Mouse (Mus musculus) spleen, embryonic (tissue): ENCODE data around the gene Mdk.

Source experiments
- CTCF ChIA-PET: fragments of 350-600 bp; sonication (Branson Sonifier 250); formaldehyde crosslinking; loops from one replicate; lab custom pipeline; 2022; lab: Charles Lee

The Mdk gene

DNA sequence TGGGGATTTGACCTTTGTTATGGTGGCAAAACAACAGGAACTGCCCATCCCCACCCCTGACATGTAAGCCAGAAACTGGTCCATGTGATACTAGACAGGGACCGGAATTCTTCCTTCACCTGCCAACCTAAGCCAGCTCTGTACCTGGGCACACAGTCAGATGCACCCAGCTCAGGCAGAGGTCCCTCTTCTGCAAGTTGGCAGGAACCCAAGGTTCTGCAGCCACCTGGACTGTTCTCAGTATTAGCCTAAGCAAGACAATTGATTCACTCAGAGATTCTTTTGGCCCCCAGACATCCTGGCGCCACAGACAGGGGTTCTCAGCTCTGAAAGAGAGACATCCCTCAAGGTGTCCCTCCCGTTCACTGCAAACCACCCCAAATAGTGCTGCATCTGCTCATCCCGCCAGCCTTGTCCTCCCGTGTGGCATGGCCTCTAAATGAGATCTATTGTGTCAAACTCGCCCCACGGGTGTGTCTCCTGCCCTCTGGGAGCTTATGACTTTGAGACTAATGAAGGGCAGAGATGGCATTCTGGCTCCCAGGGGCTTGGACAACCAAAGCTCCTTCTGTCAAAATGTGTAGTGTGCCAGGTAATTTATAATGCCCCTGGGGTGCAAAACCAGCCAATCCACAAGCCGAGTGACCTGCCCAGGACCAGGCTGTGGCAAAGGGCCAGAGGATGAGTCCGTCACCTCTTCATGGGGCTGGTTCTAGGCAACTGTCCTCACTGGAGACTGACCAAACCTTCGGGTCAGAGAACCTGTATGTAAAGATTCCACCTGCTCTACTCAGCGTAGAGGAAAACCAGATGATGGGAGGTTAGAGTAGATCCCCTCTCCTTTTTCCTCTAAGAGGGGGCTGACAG lies 27.7 kb upstream of the Mdk start:
- CTCF ChIA-PET: interaction anchor here (0.6 to 1.2 kb wide), 2 partner anchors 16 to 33 kb away, joined by 5 read pairs; partner anchors contain the start of gene Chrm4

DNA sequence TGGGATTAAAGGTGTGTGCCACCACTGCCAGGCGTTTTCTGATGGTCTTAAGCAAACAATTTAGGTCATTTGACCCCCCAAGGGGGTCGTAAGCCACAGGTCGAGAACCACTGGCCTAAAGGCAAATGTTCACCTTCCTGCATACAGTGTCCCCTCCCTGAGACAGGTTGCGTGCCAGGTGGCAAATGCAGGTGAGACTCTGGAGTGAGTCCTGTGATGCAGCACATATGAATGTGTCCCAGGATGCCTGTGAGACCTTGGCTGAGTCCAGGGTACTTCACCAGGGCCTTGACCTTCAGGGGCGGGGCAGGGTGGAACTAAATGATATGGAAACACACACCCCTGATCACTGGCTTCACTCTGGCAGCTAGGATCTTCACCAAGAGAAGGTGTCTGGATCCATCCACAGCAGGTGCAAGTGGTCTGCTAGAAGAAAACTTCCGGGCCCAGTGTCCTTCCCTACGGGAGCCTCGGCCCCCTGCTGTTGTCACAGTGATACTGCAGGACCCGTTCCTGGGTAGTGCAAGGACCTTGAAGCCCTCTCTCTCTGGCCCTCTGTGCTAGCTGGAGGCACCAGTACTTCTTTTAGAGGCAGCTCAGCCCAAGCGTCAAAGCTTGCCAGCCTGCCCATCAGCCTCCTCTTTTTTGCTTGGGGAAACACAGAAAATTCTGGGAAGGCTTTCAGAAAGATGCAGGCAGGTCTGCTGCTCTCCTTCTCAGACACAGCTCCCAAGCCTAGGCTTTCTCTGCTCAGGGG lies 26.8 kb upstream of the Mdk start:
- CTCF ChIA-PET: interaction anchor here (1.2 kb wide), 1 partner anchor 15 kb away, joined by 5 read pairs; no protein-coding TSS in a partner anchor

DNA sequence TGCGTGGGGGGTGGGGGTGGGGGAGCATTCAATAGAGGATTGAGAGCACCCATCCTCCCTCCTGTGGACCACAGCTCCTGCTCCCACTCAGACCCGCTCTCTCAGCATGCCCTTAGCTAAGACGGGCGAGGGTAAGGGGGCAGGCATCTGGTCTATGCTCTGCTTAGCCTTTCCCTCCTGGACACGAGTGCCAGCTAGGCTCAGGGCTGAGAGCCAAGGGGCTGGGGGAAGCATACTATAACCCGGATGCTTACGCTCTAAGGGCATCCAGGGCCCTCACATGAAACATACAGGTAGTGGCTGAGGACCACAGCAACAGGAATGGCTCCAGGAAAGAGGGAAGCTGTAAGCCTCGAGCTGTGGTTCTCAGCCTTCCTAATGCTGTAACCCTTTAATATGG lies 26.0 kb upstream of the Mdk start:
- CTCF ChIA-PET: interaction anchor here (0.7 kb wide), 1 partner anchor 30 kb away, joined by 3 read pairs; no protein-coding TSS in a partner anchor

DNA sequence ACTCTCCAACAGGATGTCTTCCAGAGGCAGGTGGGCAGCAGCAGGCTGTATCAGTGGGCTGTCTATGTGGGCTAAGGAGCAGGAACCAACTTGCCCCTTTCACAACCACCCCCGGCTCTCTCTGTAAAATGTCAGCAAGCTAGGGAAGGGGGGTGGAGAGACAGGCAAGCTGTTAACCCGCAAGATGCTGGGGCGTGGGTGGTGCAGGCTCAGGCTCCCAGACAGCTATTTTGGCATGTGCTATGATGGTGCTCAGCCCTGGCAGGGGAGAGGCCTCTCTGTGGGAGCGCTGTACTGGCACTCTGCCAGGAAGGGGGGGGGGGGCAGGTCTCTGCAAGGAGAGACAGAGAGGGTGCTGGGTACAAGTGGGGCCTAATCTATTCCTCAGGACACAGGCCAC lies 25.0 kb upstream of the Mdk start:
- CTCF ChIA-PET: no interaction called here

DNA sequence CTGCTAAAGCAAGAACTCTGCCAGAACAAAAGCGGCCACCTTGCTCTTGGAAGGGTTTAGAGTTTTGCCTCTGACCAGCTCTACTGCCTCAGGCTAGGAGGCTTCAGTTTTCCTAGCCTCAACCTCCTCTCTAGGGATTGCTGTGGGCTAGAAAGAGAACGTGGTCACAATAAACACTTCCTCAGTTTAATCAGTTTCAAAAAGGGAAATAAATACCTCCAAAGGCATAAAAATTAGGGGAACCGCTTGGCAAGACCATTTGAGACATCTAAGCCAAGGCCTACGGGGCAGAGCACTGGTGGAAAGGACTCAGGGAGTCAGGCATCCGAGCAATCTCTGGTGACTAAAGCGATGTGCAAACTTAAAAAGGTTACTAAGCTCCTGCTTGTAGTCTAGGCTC lies 23.8 kb upstream of the Mdk start:
- CTCF ChIA-PET: interaction anchor here (0.6 kb wide), 1 partner anchor 1120 kb away, joined by 3 read pairs; no protein-coding TSS in a partner anchor

DNA sequence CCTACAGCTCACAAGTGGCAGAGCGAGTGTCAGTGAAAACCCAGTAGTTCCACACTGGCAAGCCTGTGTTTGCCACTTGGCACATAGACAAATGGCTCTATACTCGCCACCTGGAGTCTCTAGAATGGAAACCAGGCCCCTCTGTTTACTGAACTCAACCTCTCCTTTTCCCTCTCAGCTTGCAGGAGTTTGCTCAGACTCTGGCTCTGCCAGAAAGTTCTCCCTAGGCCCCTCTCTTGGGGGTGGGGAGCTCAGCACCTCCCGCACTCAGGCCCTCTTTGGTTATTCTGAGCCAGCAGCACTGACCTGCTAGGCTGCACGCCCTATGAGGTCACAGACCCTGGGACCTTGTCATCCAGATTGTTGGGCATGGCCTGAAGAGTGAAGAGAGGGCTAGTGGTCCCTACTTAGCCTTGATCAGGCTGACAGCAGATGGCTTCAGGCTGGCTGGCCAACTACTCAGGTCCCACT lies 23.1 kb upstream of the Mdk start:
- CTCF ChIA-PET: interaction anchor here (1.5 kb wide), 1 partner anchor 11 kb away, joined by 4 read pairs; no protein-coding TSS in a partner anchor

DNA sequence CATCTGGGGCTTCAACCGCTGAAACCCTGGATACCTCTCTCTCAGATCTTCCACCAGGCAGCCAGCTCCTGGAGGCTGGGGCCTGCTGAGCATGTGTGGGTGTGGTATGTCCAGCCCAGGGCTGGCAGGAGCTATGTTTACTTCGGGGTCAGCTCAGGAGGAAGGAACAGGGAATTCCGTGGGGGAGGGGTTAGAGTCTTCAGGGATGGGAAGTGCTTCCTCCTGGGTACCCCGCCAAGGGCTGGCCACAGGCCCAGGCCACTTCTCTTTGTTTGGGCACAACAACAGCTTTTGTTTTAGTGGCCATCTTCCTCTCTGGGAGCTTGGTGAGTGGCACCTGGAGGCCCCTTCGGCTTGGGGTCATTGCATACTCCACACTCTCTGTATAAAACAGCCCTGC lies 21.7 kb upstream of the Mdk start:
- CTCF ChIA-PET: interaction anchor here (1.5 kb wide), 1 partner anchor 10 kb away, joined by 4 read pairs; no protein-coding TSS in a partner anchor

DNA sequence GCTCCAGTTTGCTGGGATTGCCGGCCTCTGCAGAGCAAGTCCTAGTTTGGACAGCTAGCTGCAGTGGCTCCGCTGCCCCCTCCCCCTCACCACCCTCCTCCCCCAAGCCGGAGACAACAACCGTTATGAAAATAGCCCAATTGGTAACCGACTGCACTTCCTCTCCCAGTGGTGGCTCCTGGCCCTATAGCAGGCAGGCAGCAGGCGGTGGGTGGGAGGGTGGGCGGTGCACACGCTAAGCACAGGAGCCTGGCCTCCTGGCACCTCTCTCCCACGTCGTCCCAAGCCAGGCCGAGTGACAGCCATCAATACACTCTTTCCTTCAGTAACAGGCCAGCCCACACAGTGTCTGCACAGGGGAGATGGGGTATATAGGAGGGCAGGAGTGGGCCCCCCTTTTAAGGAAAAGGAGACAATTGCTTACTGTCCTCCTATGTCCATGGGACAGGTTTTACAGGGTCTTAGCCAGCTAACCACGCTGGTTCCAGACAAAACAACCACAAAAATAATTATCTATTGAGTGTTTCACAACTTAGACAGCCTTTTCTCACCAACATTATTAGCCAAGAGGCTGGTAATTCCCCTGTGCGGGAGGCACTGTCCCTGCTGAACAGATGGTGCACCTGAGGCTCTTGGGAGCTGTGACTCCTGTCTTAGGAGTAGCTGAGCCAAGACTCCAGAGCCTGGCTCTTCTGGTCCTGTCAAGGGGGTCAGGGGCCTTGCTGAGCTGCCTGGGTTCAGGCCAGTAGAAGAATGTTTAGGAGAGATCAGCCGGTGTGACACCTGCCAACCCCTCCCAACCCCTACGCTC lies 18.4 kb upstream of the Mdk start:
- CTCF ChIA-PET: no interaction called here

DNA sequence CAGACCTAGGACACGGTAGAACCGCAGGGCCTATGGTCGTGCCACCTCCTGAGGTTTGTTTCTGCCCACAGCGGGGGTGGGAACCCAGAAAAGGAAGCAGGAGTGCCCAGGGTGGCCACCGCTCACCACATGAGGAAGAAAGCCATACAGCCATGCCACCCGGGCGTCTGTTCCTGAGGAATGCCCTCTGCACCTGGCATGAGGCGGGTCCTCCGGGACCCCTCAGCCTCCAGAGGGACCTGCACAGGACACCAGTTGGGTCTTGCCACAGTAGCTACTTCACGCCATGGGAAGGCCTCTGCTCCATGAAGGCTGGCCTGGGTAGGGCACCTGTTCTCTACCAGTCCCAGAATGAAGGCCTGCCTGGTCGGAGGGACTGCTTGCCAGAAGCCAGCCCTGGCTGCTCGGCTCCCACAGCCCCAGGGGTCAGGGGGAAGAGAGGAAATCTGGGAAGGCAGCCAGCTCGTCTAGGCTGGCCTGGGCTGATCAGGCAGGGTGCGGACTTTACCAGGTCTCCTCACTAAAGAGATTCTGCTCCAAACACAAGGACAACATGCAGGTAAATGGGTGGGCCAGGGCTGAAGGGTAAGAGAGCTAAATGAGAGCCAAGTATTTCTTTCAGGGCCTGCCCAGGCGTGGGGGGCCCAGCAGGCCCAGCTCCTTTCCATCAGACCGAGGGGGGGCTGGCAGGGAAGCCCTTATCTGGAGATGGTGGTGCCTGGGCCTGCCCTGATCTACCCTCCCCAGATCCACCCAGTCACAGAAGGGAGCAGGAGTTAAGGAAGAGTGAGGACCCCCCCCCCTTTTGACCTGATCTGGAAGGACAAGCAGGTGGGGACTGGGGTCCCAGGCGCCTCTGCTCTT lies 17.5 kb upstream of the Mdk start:
- CTCF ChIA-PET: interaction anchor here (0.5 kb wide), 1 partner anchor 17 kb away, joined by 5 read pairs; the partner anchor contains the start of gene Mdk

DNA sequence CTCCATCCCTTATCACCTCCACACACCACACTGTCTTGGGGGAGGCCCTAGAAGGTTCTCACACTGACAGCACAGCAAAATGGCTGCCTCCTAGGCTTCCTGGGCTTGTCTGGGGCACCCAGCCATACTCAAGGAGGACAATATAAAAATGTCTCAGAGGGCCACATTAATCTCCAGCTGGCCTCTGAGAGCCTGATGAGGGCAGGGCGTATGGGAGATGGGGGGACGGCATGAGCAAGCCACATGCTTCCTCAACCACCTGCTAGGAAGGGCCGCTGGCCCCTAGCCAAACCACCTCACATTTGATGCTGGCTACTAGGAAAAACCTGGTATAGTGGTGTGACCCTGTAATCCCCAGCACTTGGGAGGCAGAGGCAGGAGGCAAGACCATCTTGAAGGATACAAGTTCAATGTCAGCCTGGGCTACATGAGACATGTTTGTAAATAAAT lies 16.7 kb upstream of the Mdk start:
- CTCF ChIA-PET: no interaction called here

DNA sequence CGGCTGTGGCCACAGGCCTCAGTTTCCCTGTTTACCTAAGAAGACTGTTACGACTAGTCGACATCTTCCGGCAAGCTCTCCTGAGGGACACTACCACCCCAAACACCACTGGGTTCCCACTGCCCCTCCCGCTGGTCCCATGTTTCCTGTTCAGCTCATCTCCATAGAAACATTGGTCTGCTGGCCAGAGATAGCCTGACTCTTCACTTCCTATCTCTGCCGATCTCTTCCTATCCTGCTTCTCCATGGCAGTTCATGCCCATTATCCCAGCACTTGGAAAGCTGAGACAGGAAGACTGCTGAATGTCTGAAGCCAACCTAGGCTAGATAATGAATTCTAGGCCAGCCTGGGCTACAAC lies 16.0 kb upstream of the Mdk start:
- CTCF ChIA-PET: interaction anchor here (0.9 kb wide), 1 partner anchor 13 kb away, joined by 12 read pairs; no protein-coding TSS in a partner anchor

DNA sequence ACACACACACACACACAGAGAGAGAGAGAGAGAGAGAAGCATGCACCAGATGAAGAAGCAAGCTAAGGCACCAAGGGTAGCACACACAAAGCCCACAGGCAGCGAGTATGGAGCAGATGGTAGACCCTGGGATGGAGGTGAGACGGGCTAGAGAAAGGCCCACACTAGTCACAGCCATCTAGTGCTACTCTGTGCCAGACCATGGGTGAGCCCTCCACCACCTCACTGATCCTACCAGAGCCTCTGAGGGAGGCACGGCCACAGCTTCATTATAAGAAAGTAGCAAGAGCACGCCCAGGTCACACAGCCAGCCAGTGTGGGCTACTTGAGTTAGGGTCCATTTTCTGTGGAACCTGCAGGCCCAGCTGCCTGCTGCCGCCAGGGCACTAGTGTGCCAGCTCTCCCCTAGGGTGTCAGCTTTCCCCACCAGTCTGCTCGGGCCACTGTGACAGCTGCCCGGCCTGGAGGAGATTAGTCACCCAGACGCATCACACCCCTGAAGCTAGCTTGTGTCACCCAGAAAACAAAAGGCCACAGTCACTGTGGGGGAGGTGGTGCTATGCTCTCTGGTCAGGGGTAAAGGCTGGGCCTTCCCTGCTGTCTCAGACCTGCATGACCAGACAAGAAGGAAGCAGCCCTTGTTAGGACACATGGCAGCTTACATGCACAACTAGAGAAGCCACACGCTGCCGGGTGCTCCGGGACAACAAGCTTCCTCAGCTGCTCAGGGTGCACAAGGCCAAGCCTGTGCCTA lies 15.5 kb upstream of the Mdk start:
- CTCF ChIA-PET: interaction anchor here (0.7 to 0.9 kb wide), 2 partner anchors 13 to 17 kb away, joined by 4 to 12 read pairs; no protein-coding TSS in a partner anchor

DNA sequence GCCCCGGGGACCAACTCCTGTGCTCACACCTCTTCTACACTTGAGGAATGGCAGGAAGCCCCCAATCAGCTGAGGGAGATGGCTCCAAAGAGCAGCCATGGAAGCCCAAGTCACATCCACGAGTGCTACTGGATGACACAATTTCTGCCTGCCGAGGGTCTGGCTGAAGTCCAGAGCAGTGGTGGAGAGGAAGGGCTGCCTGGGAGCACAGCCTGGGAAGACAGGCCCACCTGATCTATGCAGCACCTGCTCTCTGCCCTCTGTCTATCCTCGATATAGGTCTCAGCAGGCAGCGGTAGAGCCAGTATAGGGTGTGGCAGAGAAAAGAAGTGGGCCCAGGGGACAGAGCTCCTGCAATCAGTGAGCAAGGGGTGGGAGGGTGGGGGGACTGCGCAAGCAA lies 14.7 kb upstream of the Mdk start:
- CTCF ChIA-PET: interaction anchor here (0.7 kb wide), 1 partner anchor 18 kb away, joined by 4 read pairs; no protein-coding TSS in a partner anchor

DNA sequence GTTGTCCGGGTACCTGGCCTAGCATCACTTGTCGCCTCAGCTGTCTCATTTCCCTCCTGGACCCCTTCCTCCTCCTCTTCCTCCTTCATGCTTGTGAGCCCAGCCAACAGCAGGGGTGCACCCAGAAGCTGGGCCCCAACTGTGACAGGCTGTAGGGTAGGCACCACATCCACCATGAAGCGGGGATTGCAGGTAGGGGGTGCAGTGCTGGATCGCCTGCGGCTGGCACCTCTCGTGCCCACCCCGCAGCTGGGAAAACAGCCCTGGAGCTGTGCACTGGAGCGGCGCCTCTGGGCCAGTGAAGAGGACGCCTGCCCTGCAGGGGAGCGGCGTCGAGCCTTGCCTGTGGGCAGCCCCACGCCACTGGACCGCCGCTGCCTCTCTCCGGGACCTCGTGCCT lies 13.4 kb upstream of the Mdk start, which contains the start of gene Gm9821:
TSS of gene Gm9821 (plus strand) at position 221 of the 400 bp plus-strand sequence.
- CTCF ChIA-PET: no interaction called here

DNA sequence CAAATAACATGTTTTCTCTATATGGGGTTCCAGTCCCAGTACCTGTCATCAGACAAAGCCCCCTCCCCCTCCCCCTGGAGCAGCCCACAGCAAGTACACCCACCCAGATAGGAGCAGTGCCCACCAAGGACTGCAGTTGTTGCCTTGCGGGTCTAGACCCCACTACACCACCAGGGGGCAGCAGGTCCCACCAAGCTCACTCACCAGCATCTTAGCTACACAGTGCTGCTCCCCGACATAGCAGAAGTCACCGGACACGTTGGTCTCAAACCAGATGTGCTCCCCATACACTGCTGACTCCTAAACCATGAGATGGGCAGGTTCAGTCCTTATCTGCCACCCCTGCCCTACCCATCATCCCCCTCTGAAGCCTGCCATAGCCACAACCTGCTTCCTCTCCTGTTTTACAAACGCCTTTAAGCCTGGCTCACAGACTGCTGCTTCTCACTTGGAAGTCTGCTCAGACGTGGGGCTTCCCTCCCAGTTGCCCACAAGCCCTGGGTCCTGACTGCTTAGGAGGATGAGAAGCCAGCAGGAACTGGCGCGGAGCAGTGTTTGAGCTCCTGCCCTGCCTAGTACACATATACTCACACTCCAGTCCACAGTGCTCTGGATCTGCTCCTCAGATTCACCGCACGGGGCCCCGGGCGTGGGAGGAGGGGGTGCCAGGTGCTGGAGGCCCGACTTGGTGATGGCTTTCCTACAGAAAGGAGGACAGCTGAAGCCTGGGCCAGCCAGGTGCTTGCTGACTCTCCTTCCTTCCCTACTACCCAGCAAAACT lies 12.3 kb upstream of the Mdk start:
- CTCF ChIA-PET: interaction anchor here (1.0 to 1.6 kb wide), 4 partner anchors 10 to 44 kb away, joined by 3 to 5 read pairs (median 4); no protein-coding TSS in a partner anchor

DNA sequence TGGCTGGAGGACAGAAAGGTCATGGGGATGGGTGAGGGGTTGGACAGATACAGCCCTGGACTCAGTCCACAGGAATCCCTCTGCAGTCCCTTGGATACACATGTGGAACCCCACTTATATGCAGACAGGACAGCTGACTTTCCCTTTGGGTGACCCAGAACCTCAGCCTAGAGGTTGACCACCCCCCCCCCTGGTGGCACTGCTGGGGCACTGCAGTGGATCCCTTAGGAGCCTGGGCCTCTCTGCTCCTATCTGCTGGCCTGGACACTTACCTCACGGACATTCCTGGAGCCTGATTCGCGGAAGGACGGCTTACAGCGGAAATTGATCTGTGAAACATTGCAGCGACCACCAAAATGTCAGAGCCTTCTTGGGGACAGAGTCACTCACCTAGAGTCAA lies 10.3 kb upstream of the Mdk start:
- CTCF ChIA-PET: interaction anchor here (0.6 to 1.0 kb wide), 2 partner anchors 13 to 32 kb away, joined by 3 to 5 read pairs; no protein-coding TSS in a partner anchor

DNA sequence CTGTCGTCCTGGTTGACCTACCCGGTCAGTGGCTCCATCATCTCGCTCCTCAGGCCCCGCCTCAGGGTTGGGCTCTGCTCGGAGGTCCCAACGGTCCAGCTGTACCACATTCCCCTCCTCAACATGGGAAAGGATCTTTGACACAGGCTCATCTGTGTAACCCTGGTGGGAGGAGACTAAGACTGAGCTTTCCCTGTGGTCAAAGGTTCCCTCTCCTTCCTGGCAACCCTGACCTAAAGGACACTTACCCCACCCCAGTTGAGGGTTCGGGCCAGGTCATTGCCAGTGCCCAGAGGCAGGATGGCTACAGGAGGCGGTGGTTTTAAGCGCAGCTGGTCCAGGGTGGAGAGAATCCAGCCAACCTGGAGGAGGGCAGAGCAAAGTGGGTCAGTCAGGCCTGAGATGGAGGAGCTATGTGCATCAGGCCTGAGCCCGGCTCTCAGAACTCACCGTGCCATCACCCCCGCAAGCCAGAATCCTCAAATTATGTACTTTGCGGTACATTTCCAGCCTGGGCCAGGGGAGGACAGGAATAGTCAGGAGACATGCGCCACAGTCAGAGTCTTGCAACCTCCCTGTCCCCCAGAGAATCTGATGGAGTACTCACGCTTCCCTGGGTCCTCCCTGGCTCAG lies 7.3 kb upstream of the Mdk start:
- CTCF ChIA-PET: no interaction called here

DNA sequence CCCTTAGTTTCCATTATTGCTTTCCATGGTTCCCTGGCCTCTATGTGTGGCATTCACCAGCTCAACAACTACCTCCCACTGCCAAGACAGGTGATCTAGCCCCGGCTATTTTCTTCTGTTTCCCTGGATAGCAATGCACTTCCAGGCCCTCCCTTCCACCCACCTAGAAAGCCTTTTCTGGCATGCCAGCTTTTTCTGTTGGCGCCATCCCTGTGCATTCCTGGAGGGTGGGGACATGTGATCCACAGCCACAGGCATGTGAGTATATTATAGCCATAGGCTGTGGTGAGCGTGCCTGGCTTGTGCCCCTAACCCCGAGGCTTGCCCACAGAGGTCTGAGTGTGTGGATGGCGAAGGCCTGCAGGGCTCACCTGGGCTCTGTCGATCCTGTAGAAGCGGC lies 4.1 kb upstream of the Mdk start:
- CTCF ChIA-PET: no interaction called here
